ENCODE assay signal across 10 mouse cellular contexts in genomic region chr12:109608576-109609440, GRCm38 (mm10). TPM values are rescaled to one million over a fixed set of nuclear protein-coding genes. Genes with fewer than 3 reads are reported as not detected.
A peak's percentile ranks its signal among the peaks of the same experiment; 100 is the strongest.
DNase-seq lines count a peak whose midpoint lies in the region; ATAC-seq and TF ChIP-seq lines count a peak whose summit lies in the region.
"Had no signal": no experiment of that assay in that cellular context is flagged by ENCODE, and none has a peak within 500 bp of the region (broad histone marks: within the 10 kb centered on the region; RNA-seq: fewer than 3 reads in every experiment).

No protein-coding gene starts in this region.

- H3K36me3 ChIP-seq in kidney, adult 2 months (ENCODE audit: control insufficient read depth, insufficient read depth, low read length) = no peaks in the 10 kb centered on the region
- H3K36me3 ChIP-seq in kidney, embryonic 15.5 days = peaks cover 29% of the 10 kb centered on the region
- H3K36me3 ChIP-seq in liver, embryonic 13.5 days = peaks cover 19% of the 10 kb centered on the region

- H3K27ac ChIP-seq in kidney, adult 2 months (ENCODE audit: insufficient read depth, low read depth, low read length) = no peak overlapping the region
- no peak overlapping the region for H3K27ac ChIP-seq in kidney, embryonic 15.5 days
- H3K27ac ChIP-seq in liver, embryonic 13.5 days = peak overlapping the region; percentile 64
- H3K27ac ChIP-seq: limb, embryonic 13.5 days had no signal

- no peaks in the 10 kb centered on the region for H3K4me1 ChIP-seq in kidney, adult 2 months (ENCODE audit: control insufficient read depth, insufficient read depth, low read length)
- H3K4me1 ChIP-seq in kidney, embryonic 15.5 days = peaks cover 11% of the 10 kb centered on the region
- no peaks in the 10 kb centered on the region; the same call in none of the 2 replicates for H3K4me1 ChIP-seq in liver, embryonic 13.5 days (replicated peaks)

- WGBS in kidney, adult 2 months = 27% methylated on average over 13 of the region's 13 CpGs
- WGBS in kidney, embryonic 15.5 days = 37% methylated on average over 13 of the region's 13 CpGs
- 33% methylated on average over 13 of the region's 13 CpGs for WGBS in liver, embryonic 13.5 days (ENCODE audit: insufficient replicate concordance)

- no peak for DNase-seq in kidney, adult 2 months
- DNase-seq in adipocyte (ENCODE audit: low spot score) = peak; percentile 35
- DNase-seq in brain, embryonic 14.5 days (ENCODE audit: low read depth) = no peak
- DNase-seq in liver, embryonic 13.5 days = no peak
- no peak for DNase-seq in cerebellum, adult 9-11 months
- DNase-seq: gastrocnemius, postnatal 25 days; right cerebral cortex, postnatal 4 days had no signal

- ATAC-seq in kidney, embryonic 15.5 days (replicated peaks; ENCODE audit: low FRiP score) = no peak
- peak; percentile 35; the same call in 1 of the 2 replicates for ATAC-seq in liver, embryonic 13.5 days (ENCODE audit: low read depth)
- no peak for ATAC-seq in megakaryocyte-erythroid progenitor cell, adult 5-6 weeks (replicated peaks; ENCODE audit: low FRiP score, low TSS enrichment, poor library complexity, severe bottlenecking)

- no peak overlapping the region for H3K4me2 ChIP-seq in kidney, embryonic 15.5 days
- H3K4me2 ChIP-seq in liver, embryonic 13.5 days = peak overlapping the region; percentile 12; the same call in 1 of the 2 replicates
- H3K4me2 ChIP-seq: limb, embryonic 13.5 days had no signal

- TF ChIP-seq CTCF in kidney, adult 2 months (conservative IDR thresholded peaks at IDR 0.05; ENCODE audit: insufficient read depth, insufficient read length, low read depth, low read length) = peak; percentile 33; the same call in 1 of the 2 replicates
- TF ChIP-seq CTCF in brain, embryonic 14.5 days (IDR thresholded peaks at IDR 0.05; ENCODE audit: borderline replicate concordance, extremely low read depth, insufficient read depth, insufficient read length) = peak; percentile 17; the same call in 1 of the 2 replicates

- no peak overlapping the region for H3K4me3 ChIP-seq in kidney, adult 2 months (ENCODE audit: insufficient read depth, low read depth, low read length)
- no peak overlapping the region for H3K4me3 ChIP-seq in kidney, embryonic 15.5 days (replicated peaks)
- no peak overlapping the region for H3K4me3 ChIP-seq in liver, embryonic 13.5 days (replicated peaks)
- H3K4me3 ChIP-seq: limb, embryonic 13.5 days had no signal

- H3K9me3 ChIP-seq in kidney, embryonic 15.5 days (replicated peaks) = no peaks in the 10 kb centered on the region
- H3K9me3 ChIP-seq in liver, embryonic 13.5 days (replicated peaks) = no peaks in the 10 kb centered on the region

- no peaks in the 10 kb centered on the region for H3K27me3 ChIP-seq in kidney, adult 2 months (replicated peaks; ENCODE audit: control insufficient read depth, insufficient read depth, low read length)
- H3K27me3 ChIP-seq in kidney, embryonic 15.5 days = peaks cover 15% of the 10 kb centered on the region
- H3K27me3 ChIP-seq in liver, embryonic 13.5 days = peaks cover 22% of the 10 kb centered on the region

- no peak overlapping the region for H3K9ac ChIP-seq in kidney, embryonic 15.5 days
- no peak overlapping the region for H3K9ac ChIP-seq in liver, embryonic 13.5 days
- H3K9ac ChIP-seq: limb, embryonic 13.5 days had no signal

- TF ChIP-seq POLR2A in kidney, adult 2 months (IDR thresholded peaks at IDR 0.05; ENCODE audit: low read depth, low read length) = no peak
- no peak for TF ChIP-seq POLR2A in brain, embryonic 14.5 days (IDR thresholded peaks at IDR 0.05; ENCODE audit: borderline replicate concordance, extremely low read depth, insufficient read depth, insufficient read length, poor library complexity, severe bottlenecking)

RNA-seq across cellular contexts. Expression of gene Rtl1, which starts 8.7 kb away (rescaled TPM):
- 0.02 and 0.07 TPM in 2 replicates for polyA plus RNA-seq in kidney, adult 2 months (2012; rRNA removed)
- polyA plus RNA-seq in kidney, embryonic 15.5 days (2015; fragmentation: Nextera tagmentation; extraction: Ambion mirVana) = 0.68 and 0.97 TPM in 2 replicates
- polyA plus RNA-seq in brain, embryonic 14.5 days (2012; rRNA removed) = 0.85 and 1.5 TPM in 2 replicates
- polyA plus RNA-seq in liver, embryonic 13.5 days (2015; fragmentation: Nextera tagmentation; extraction: Ambion mirVana) = 0.58 and 0.74 TPM in 2 replicates
- not detected in 2 replicates for total RNA-seq in megakaryocyte-erythroid progenitor cell, adult 5-6 weeks (2014; fragmentation: Nextera tagmentation)
- total RNA-seq in megakaryocyte-erythroid progenitor cell, adult 5-6 weeks (2017) = not detected in 2 replicates
- total RNA-seq: gastrocnemius, postnatal 25 days had no signal
